Mouse (Mus musculus) ovary, postnatal 14 days (tissue): ENCODE measurements around the gene Sorcs2.

Experiments used
- DNase-seq: peaks from one replicate; pipeline ENCODE4 v3.0.0; 2022; ENCODE audit warnings: low spot score

Gene Sorcs2

GRCm38 (mm10) chr5:36178215-36178614, 219.7 kb downstream of the Sorcs2 start:
- DNase-seq, result no peak

DNA sequence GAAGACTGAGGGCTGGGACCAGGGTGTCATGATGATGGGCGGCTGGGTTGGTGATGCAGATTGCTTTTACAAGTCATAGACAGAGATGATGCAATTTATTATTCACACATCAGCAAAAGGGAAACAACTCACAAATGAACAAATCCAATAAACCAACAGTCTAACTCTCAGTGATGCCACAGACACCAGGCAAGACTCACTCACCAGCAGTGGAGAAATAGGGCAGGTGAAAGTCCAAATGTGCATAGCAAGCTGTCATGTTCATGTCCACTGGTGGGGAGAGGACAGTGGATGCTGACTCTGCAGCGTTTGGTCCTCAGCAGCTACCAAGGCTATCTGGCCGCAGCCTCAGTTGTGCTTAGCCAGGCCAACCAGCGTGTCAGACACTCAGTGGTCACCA, 221.1 kb downstream of the Sorcs2 start:
- DNase-seq, result no peak

- no peak for DNase-seq
Measured at GRCm38 (mm10) chr5:36176409-36176808, 221.5 kb downstream of the Sorcs2 start.

DNA sequence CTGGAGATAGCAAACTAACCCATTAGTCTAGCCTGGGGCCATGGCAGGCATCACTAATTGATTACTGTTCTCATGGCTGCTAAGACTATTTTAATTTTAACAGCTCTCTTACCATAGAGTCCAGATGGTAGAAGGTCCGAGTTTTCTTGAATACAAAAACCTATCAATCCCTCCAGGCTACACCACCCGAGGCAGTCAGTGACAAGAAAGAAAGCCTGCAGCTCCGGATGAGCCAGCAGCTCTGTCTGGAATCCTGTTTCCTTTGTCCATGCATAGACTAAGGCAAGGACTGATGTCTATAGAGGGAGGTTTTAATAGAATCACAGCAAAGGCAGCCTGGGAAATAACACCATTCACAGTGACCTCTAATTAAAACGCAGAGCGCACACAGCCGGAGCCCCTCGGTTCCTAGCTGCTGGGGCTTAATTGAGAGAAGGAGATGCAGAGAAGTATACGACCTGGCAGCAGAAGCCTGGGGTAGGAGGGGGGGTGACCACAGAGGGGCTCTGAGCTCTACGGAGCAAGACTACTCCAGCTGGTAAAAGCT, 223.3 kb downstream of the Sorcs2 start:
- DNase-seq, result no peak

GRCm38 (mm10) chr5:36168963-36169650, 228.8 kb downstream of the Sorcs2 start:
- no peak for DNase-seq

GRCm38 (mm10) chr5:36166346-36167013, 231.5 kb downstream of the Sorcs2 start:
- DNase-seq, result no peak

DNA sequence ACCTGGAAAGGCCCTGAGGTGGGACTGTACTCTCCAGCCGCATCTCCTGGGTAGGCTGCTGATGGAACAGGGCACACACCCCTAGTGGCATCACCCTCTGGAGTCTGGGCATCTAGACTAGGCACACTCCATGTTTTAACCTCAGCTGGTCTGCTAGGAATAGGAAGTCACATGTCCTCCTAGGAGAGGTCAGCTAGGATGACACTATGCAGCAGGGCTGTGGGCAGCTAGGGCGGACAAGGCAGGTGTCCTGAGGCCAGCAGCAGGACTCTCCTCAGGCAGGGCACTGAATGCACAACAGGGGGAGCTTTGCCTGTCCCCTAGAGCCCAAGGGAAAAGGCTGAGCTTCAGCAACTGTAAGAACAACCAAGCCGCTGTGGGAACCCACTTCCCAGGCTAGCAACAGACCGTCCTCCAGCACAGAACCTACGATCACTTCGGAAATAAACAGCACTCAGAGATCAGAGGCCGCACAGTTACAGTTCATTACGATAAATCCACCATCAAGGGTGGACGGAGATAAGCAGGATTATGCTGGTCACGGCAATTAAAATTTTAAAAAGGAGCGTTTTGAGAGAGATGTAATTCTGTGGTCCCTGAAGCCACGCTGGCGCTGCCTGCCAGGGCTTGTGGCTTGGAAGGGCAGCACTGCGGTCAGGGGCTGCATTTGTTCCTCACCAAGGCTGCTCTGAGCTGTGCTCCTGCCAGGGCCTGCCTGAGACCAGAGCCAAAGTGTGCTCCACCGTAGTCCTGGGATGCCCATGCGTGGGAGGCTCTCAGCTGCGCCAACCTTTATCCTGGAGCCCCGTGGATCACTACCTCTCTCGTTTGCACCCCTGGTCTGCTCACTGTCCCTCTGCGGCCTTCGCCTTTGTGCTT, 232.3 kb downstream of the Sorcs2 start:
- no peak for DNase-seq

- no peak for DNase-seq
Measured at GRCm38 (mm10) chr5:36154879-36155485, 243.0 kb downstream of the Sorcs2 start.

- no peak for DNase-seq
Measured at GRCm38 (mm10) chr5:36153261-36153660, 244.7 kb downstream of the Sorcs2 start.

GRCm38 (mm10) chr5:36151086-36151485, 246.9 kb downstream of the Sorcs2 start:
- DNase-seq, result no peak

DNA sequence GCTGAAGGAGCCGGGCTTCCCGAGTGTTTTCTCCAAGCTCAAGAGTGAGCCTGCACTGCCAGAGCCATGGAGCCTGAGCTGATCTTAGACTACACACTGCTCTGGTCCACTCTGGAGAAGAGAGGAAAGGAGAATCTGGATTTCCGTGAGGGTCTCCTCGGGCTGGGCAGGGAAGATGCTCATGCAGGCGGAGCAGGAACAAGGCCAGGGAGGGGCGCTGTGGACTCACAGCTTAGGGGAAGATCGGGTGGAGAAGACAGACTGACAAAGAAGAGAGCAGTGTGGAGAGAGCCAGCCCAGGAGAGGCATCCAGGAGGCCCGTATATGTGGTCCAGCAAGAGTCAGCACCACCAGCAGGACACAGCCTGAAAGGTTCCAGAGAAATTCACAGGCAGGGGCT, 248.8 kb downstream of the Sorcs2 start:
- no peak for DNase-seq

DNA sequence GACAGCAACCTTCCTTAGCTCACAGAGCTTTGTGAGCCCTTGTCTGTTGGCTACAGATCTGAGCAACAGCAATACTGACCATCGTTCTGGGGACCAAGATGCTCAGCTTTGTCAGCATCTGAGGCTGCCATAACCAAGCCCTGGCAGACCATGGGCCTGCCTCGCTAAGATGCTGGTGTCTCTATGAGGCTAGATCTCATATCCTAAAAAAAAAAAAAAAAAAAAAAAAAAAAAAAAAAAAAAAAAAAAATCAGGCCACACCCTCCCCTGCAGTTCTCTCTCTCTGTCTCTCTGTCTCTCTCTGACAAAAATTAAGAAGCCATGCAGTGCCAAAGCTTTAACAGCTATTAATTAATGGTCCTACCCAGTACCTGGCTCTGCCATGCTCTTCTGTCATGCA, 251.3 kb downstream of the Sorcs2 start:
- no peak for DNase-seq

DNA sequence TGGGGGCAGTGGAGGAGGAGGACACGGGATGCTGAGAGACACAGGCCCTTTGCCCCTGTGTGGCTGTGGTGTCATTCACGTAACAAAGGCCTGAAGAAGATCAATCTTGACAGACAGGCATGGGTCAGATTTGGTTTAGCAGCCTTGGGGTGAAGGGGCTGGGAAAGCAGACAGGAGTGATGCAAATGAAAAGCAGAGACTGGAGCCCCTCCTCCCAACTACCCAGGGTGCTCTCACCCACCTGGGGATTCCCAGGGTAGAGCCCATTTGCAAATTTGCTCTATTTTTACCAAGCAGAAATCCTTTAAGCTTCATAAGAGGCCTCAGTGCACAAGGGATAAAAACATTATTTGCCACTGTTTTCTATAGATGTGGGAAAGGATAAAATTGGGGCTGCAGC, 253.4 kb downstream of the Sorcs2 start:
- no peak for DNase-seq

DNA sequence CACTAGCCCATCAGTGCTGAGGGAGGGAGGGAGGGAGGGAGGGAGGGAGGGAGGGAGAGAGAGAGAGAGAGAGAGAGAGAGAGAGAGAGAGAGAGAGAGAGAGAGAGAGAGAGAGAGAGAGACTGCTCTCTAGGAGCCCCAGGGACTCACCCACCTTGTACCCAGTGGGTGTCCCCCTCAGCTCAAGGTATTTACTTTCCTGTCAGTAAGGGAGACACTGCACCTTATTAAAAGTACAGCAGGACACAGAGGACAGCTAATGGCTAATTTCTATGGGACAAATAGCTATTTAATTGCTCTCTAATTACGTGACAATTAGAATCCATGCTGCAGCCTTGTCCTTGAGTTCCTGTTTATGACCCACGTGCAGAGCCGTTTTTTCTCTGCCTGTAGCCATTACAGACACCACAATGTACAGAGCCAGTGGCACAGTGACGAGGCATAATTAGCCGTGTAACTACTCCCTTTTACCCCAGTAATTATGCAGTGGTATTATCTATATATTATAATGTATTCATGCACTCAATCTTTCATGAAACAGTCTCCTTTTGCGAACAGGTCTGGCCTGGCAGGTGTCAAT, 256.2 kb downstream of the Sorcs2 start:
- no peak for DNase-seq

GRCm38 (mm10) chr5:36141112-36141511, 256.8 kb downstream of the Sorcs2 start:
- no peak for DNase-seq

DNA sequence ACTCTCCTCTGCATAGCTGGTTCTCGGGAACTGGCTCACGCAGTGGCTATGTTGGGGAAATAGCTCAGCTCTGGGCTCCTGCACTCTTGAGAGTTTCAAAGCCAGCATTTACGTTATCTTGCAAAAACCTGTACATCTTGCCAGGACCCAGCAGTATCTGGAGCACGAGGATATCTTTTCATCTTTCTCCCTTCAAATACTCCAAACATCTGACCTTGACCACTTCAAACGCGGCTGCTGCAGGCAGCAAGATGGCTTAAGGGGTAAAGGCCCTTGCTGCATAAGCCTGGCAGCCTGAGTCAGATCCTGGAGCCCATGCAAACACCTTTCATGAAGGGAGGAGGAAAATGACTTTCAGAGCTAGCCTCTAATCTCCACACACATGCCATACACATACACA, 258.2 kb downstream of the Sorcs2 start:
- no peak for DNase-seq

DNA sequence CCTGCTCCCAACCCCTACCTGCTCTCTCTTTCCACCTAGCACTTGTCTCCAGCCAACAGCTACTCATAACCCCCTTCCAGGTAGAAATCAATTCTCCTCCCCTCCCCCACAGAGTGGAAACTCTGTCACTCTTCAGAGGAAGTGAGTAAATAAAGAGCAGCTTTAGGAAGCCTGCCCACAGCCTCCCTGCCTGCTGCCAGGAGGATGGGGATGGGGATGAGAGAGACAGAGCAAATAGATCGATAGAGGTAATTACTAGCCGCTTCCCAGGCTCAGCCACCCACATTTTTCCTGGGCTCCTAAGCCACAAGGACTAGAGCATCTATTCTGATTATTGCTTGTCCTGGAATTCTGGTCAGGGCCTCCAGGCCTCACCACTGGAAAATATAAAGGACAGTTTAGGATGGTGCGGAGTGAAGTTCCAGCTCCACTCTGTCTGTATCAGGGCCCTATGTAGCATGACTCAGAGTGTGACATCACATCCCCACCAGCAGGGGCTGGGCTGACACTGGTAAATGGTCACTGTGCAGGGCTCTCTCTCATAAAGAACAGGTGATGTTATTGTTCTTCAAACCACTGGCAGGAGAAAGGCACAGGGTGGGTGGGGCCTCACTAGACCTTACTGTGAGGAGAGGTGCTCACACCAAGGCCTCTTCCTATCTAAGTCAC, 261.9 kb downstream of the Sorcs2 start:
- no peak for DNase-seq

DNA sequence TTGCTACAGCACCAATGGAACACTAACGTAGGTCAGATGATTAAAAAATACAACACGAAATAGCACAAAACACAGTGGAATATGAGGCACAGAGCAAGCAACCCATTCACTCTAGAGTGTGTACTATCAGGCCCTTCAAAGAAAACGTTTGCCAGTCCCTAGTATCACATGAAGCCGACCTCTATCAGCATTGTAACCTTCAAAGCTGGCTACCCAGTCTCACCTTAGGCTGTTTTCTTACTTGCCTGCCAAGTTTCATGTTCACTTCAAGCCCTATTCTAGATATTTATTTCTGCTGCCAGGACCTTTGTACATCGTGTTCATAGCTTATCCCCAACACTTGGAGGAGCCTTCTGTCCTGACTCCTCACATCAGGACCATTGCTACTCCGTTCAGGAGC, 263.6 kb downstream of the Sorcs2 start:
- DNase-seq, result no peak

GRCm38 (mm10) chr5:36133893-36134292, 264.0 kb downstream of the Sorcs2 start:
- no peak for DNase-seq

DNA sequence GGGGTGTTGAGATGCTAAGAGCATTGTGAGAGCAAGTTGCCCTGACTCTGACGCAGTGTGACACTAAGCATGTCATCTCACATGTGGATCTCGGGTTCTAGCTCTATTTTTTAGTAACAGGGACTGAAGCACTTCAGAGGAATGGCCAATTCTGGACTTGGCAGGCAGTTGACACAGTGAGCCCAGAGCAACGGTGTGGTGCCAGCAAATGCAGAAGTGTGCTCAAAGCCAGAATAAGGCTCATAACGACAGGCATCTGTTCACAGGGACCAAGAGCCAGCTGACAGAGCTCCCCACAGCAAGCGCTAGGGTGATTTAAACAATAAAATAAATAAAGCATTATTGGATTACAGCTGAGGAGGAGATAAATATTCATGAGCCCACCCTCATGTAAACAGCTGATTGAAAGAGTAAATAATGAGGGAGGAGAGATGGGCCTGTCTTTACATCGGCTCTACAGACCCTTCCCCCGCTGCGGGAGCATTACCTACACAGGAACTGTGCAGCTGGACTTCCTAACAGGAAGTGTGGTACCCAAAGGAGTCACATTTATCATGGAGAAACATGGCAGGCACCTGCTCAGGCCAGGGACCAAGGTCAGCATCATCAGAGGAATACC, 267.4 kb downstream of the Sorcs2 start:
- DNase-seq, result no peak

GRCm38 (mm10) chr5:36129661-36130060, 268.3 kb downstream of the Sorcs2 start:
- DNase-seq, result no peak
